Mouse (Mus musculus) R1 (cell line): ENCODE measurements around the gene Mospd2.
A peak's percentile ranks its signal among the peaks of the same experiment; 100 is the strongest.

Experiments
- DNase-seq: peaks from one replicate; pipeline ENCODE4 v3.0.0-alpha.2; 2018; ENCODE audit warnings: low read depth, low spot score

The Mospd2 gene

GRCm38 (mm10) chrX:164980193-164980775 is at the start of gene Mospd2, which contains the start of gene Fancb:
Gene Mospd2 (minus strand): TSS chrX:164980375.
Gene Fancb (plus strand): TSS chrX:164980592.
- DNase-seq = peak; percentile 97

DNA sequence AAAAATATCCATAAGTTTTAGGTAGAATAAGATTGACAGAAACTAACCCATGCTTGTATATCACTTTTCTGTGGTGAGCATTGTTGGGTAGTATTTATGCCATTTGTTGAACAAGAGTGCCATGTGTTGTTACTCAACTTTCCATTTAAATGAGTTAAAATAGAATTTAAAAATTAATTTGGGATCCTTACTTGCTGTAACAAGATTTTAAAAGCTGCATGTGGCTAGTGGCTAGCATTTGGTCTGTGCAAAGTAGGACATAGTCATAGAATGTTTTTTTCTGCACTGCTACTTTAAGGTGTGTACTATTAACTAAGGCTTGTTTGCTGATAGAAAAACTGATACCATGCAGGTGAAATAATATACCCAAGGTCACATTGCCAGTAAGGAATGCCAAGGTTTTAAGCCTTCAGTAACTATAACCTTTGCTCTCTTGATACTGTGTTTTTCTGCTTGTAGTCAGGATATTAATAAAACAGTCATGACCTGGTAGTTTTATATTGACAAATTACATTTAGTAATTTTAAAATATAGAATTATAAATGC is 24.7 kb upstream of the Mospd2 start, which contains the start of gene Gm17604:
Gm17604 (minus strand) TSS at position 51 of the 546 bp plus-strand sequence.
- DNase-seq = no peak

GRCm38 (mm10) chrX:165003141-165003540 is 23.0 kb upstream of the Mospd2 start:
- DNase-seq = peak; percentile 95

DNA sequence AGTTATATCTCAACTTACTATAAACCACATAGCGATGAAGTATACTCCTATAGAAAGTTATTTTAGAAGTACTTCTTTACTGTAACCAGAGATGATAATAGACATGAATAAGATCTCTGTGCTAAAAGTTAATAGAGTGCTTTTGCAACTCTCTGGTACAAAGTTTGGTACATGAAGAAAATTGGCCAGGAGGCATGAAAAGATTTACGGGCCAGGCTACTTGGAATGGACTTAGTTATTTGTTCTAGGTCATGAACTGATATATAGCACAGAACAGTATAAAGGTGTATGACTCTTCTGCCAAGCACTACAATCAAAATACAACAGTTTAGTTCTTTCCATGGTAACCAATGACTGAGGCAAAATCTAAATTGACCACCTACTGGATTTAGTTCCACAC is 1.3 kb downstream of the Mospd2 start:
- no peak for DNase-seq

DNA sequence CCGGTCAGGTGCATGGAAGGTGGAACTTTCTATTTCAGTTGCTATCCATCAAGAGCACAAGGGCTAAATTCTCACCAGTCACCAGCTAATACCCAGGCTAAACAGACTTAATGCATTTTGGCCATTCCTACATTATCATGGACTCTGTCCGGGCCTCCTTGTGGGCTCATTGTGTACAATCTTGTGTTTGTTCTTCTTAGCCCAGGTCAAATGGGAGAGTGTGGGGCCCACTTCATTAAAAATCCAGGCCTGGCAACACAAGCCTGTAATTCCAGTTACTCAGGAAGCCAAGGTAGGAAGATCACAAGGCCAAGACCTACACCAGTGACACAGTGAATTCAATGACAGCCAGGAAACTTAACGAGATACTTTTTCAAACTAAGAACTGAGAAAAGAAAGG is 9.0 kb downstream of the Mospd2 start:
- DNase-seq = no peak

DNA sequence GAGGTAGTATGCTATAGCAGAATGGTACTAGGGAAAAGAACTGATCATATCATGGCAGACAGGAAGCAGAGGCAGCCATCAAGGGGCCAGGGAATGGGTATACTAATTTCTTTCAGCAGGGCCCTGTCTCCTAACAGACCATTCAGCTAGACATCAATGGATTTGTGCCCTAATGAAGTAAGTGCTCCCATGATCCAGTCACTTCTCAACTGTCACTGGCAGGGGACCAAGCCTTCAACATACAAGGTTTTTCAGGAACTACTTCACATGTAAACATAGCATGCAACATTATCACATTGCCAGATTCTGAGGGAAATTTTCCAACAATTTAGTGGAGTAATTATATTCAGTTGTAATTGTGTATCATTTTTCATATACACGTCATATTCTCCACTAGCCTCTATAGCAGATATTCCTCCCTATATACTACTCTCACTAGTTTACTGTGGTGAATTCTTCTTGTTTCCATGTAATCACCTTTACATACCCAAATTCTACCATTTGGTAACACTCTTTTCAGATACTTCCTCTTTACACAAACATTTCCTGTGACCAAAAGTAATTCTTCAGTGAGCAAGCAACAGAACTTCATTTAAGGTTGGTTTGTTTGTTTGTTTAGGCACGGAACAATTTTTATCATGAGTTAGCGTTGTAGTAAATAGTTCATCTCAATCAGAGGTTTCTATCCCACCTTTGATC is 14.3 kb downstream of the Mospd2 start:
- DNase-seq = no peak

DNA sequence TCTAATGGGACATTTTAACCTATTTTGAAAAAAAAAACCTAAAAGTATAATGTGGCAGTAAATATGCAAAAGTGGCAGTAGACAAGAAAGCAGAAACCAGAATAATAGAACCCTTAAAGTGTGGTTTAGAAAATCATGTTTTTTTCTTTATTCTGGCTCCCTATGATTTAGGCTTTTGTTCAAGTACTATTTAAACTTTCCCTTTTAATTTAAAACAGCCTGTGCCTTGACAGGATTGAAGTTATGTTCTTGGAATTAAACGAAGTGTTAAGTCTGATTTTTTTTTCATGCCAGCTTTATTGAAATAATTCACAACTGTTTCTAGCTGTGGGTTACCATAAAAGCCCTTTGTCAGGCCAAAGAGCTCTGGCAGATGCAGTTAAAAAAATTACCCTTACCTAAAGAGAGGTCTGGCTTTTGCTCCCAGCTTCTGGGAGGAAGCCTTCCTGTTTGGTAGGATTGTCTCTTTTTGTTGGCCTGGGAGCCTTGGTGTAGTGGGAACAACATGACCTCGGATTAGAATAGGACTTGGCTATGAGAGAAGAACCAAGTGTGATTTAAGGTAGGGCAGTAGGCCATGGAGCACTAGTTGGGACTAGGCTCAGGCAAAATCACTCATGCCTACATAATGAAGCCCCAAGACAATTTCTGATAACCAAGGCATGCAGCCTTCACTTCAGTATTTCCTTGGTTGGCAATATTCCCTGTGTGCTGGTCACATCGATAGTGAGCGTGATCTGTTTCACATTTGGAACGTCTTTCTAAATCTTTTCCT is 27.4 kb downstream of the Mospd2 start:
- DNase-seq = no peak

- DNase-seq = no peak
Measured at GRCm38 (mm10) chrX:164951858-164952576, 28.2 kb downstream of the Mospd2 start.

DNA sequence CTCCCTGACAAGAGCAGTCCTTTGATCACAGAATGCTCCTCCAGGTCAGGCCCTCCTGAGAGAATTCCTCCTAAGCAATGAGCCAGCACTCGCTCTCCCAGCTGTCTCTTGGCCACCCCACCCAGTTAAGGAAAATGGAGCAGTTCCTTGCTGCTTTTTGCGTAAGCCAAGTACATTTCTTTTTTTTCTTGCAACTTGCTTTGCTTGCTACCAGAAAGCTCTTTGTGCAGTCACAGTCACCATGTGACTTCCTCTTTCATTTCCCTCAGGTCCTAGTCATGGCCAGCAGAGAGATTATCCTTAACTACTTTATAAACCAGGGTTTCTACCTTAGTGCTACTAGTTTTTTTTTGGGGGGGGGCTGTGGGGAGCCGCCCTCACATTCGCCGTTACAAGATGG is 38.6 kb downstream of the Mospd2 start:
- no peak for DNase-seq

DNA sequence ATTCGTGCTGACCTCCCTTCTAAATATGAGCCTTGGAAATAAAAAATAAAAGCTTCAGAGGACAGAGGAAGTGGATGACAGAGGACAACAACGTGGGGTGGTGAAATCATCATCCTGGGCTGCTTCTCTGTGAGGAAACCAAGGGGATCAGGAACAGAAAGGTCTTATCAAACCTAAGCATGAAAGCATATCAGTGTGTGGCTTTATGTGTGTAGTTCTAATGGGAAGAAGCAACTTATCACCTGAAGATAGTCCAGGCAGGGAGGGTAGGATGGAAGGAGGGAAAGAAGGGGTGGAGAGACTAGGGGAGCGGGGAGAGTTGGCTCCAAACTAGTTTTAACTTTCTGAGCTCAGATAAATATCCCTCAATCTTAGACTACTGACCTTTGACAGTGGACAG is 67.2 kb downstream of the Mospd2 start:
- no peak for DNase-seq

DNA sequence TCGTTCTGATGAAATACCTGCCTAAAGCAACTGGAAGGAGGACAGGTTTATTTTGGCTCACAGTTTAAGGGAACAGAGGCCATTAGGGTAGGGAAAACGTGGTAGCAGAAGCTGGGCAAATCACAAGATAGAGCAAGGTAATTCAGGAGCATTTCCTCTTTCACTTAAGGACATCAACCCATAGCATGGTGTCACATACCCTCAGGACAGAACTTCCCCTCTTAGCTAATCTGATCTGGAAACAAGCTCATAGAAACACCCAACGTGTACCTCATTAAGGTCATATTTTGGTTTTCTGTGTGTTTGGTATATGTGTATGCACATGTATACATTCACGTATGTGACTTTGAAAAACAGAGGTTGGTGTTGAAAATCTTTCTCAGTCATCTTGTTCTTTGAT is 68.0 kb downstream of the Mospd2 start:
- no peak for DNase-seq

DNA sequence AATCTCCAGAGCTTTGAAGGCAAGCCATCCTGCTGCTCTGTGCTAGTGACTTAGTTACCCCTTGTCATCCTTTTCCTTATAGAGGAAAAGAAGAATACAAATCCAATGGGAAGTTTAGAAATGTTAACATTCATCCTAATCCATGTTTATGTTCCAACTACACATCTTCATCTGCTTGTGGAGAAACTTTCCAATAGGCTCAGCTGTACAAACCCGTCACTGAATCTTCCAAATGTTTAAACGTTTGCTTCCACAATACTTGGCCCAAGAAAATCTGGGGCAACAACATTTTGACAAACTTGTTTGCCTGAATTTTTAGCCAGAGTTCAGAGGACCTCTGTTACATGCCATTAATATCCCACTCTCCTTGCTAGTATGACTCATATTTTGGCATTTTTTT is 78.3 kb downstream of the Mospd2 start:
- no peak for DNase-seq

- no peak for DNase-seq
Measured at GRCm38 (mm10) chrX:164899805-164900204, 80.4 kb downstream of the Mospd2 start.

GRCm38 (mm10) chrX:164886260-164886659 is 93.9 kb downstream of the Mospd2 start:
- DNase-seq = no peak
